Mouse (Mus musculus): ENCODE data around the gene Cldn14. TPM values are rescaled to one million over a fixed set of nuclear protein-coding genes. Genes with fewer than 3 reads are reported as not detected.

Gene Cldn14
- total RNA-seq, 2 experiments from 2014 or later = not detected

DNA sequence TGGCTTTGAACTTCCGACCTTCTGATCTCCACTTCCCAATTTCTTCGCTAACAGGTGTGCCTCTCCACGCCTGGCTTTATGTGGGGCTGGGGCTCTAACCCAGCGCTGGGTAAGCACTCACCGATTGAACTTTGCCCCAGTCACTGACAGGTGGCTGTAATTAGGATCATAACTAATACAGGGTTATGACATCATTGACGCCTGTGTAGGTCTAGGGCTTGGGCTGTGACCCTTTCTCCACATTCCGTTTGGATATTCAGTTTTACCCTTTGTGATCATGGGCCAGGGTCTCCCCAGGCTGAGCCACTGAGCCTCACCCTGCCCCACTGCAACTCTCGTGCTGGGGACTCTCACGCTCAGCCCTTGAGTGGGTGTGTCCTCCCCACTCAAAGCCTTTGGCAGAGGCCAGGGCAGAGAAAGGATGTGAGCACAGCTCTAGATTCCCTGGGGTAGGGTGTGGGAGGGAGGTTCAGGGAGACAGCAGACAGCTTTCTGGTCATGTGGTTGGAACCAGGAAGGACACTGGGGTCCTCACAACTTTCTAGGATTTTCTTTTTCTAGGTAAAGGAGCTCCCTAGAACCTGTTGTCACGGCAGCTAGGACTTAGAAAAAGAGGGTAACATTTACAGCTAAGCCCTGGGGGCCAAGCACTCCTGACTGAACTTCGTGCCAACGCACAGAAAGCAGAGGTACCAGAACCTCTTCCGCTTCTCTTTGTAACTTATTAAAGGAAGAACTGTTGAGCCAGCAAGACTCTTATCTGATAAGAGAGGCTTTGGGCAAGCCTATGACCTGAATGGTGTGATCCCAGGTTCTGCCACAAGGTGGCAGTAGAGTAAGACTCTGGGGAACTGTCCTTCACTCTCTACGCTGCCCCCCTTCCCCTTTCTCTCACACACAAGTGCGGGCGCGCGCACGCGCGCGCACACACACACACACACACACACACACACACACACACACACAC, 90.6 kb downstream of the Cldn14 start:
- intact Hi-C loops (cut with DNase I) = no loop called here

DNA sequence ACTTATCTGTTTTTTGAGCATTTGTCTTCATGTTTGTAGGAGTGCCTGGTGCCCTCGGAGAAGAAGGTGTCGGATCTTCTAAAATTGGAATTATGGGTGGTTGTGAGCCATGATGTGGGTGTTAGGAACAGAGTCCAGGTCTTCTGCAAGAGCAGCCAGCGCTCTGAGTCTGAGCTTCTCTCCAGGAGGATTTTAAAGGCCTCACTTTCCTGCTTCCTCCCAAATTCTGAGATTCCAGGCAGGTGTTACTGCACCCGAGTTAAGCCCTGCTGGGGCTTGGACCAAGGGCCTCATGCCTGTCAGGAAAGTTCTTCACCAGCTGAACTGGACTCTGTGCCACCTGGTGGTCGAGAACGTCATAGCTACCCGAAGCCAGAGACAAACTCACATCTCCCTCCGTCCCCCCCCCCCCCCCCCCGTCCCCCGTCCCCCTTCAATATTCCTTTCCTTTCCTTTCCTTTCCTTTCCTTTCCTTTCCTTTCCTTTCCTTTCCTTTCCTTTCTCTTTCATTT, 93.2 kb downstream of the Cldn14 start:
- peak; percentile 19 to 56 for DNase-seq

More for the DNA sequence above, 90.6 kb downstream of the Cldn14 start:
- peak; percentile 80 to 88 for DNase-seq

DNA sequence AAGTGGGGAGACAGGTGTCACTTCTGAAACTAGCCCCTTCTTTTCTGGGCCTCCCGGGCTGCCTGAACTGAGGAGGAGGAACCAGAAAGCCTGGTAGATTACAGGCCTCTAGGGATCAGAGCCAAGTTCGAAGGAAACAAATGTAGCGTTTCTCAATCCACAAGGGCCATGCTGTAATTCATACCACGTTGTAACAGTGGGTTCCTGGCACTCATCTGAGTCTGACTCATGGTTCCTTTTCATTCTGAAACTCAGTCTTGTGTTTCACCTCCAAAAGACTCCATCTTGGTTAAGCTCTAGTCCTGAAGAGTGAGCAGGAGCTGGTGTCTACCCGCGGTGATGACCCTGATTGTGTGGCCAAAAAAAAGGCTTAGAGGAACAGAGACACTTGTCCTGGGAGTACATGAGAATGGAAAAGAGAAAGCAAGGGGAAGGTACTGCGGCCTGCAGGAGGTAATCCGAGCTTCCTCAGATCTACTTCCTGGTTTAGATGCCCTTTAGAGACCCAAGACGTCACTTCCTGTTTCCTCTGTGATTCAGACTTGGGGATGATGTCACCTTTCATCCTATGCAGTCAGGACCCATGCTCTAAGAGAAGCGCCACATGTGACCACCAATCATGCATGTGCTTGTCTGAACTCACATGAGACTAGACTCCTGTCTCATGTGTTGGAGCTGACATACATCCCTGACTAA, 94.6 kb downstream of the Cldn14 start:
- intact Hi-C loops (cut with DNase I) = no loop called here
- no peak for DNase-seq

More for the DNA sequence above, 93.2 kb downstream of the Cldn14 start:
- intact Hi-C loops (cut with DNase I) = no loop called here

DNA sequence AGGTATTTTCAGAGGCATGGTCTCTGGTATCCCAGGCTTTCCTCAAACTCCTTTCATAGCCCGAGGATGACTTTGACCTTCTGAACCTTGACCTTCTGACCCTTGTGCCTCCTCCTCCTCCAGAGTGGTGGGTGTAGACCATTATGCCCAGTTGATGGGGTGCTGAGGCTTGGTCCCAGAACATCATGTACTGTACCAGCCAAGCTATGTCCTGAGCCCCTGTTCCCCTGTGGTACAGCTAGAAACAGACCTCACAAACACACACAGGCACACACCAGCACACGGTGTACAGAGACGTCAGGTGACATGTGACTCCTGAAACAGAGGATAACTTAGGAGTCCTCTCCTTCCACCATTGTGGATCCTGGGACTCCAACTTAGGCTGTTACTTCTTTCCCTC, 95.8 kb downstream of the Cldn14 start:
- no peak for DNase-seq
- intact Hi-C loops (cut with DNase I) = no loop called here

DNA sequence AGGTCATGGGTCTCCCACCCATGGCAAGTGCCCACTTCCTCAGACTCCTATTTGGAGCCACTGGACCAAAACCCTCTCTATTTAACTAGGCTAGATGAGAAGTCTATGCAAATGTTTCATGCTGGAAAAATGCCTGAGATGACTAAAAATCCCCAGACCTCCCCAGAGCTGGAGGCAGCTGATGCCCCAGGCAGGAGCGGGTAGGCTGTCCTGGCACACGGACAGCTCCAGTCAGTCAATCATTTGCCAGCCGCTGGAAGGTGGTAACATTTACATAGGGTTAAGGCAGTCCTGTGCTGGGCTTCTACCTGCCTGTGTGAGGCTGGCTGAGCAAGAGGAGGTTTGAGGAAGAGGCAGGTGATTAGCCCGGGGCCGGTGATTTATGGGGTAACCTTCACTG, 96.5 kb downstream of the Cldn14 start:
- intact Hi-C loops (cut with DNase I) = no loop called here
- DNase-seq = no peak

DNA sequence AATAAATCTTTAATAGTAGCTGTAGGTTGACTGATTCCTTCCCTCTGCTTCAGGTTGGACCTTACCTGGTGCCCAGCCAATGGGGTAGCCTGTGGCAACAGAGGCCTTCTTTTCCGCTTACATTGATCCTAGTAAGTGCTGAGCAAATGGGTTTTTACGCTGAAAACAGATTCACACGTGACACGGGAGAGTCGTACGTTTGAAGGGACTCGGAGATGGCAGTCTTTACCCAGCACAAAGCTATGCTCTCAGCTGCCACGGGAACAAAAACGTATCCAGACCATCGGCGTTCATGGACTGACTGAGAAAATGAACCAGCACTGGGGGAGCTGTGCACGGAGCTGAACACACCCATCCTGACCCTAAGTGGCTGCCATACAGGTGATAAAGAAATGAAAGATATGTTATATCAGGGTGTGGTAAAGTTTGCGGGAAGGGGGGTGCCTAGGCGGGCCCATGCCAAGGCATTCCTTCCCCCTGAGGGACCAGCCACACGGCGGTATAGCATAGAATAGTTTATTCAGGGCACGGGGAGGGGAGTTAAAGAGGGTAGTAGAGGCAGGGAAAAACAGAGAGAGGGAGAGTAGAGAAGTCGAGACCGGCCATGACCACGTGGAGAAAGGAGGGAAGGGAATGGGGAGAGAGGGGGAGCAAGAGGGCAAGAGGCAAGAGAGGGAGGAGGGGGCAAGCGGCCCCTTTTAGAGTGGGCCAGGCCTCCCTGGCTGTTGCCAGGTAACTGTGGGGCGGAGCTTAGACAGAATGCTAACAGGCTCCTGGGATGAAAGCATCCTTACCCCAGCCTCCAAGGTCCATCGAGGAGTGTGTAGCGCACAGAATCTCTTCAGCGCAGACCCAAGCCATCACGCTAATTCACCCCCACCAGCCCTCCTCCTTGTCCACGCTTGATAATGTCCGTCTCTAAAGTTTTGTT, 97.6 kb downstream of the Cldn14 start:
- no peak for DNase-seq
- intact Hi-C loops (cut with DNase I) = no loop called here

DNA sequence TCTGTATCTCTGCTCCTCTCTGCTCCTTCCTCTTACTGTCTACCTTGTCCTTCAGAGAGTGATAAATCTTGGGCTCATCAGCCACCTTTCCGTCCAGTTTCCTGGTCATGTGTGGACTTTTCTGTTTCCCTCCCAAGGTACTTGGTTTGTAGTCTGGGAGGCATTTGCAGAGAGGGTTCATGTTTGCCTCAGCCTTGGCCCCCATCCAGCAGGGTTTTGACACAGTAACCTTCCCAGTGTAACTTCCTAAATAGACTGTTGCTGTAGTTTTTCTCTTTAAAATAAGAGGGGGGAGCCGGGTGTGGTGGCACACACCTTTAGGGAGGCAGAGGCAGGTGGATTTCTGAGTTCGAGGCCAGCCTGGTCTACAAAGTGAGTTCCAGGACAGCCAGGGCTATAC, 98.7 kb downstream of the Cldn14 start:
- DNase-seq = no peak
- intact Hi-C loops (cut with DNase I) = no loop called here

DNA sequence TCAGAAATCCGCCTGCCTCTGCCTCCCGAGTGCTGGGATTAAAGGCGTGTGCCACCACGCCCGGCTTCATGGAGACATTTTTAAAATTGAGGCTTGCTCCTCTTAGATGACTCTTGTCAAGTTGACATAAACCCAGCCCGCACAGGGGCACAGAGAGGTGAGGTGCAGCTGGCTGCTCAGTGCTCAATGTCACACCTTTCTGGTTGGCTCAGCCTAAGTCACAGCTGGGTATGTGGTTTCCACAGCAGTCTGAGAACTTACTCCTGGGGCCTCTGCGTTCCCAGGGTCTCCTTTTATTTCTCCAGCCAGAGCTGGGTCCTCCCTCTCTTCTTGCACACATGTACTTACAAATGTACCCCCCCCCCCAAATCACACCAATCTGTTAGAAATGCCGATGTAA, 100.4 kb downstream of the Cldn14 start:
- no peak for DNase-seq
- intact Hi-C loops (cut with DNase I) = no loop called here

DNA sequence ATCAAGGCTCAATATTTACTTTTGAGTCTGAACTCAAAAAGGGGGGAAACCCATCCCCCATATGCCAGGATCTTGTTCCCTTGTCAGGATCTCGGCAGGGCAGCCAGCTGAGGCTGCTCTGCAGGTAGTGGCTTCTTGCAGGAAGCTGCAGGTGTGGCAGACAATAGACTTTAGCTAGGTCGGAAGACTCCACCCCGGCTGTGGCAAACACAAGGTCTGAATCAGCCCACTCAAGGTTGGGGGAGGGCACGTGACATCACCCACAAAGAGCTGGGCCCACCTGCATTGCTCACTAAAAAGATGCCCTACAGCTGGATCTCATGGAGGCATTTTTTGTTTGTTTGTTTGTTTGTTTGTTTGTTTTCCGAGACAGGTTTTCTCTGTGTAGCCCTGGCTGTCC, 100.9 kb downstream of the Cldn14 start:
- intact Hi-C loops (cut with DNase I) = no loop called here

DNA sequence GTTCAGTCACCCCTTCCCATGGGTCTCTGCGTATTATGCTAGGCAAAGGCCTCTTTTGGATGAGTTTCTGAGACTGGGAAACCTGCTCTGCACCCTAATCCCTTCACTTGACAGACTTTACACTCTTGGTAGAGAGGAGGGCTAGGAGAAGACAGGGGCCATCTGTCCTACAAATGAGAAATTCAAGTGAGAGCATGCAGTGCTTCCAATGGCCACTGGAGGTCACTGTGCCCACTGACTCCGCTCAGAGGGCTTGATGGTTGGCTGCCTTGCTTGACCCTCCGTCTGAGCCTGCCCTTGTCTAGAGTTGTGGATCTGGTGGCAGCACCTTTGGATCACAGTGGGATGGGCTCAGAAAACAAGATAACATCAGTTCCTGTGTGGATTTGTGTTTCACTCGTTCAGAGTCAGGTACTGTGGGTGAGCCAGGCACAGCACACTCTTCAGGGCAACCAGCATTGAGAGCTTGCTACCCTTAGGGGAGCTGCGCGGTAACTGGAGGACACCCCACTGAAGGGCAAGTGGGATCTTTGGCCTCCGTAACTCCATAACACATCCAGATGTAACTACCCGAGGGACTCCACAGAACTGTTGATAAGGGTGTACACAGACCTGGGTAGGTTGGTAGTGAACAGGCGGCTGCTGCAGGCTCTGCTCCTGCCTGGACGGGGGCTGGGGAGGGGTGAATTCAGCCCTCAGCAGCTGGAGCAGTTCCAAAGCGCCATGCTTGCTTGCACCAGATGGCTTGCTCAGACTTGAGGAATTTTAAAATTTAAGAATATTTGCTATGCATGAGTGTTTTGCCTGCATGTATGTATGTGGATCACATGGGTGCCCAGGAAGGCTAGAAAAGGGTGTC, 102.3 kb downstream of the Cldn14 start:
- intact Hi-C loops (cut with DNase I) = no loop called here
- DNase-seq = peak; percentile 56 to 69

More for the DNA sequence above, 100.9 kb downstream of the Cldn14 start:
- no peak for DNase-seq

DNA sequence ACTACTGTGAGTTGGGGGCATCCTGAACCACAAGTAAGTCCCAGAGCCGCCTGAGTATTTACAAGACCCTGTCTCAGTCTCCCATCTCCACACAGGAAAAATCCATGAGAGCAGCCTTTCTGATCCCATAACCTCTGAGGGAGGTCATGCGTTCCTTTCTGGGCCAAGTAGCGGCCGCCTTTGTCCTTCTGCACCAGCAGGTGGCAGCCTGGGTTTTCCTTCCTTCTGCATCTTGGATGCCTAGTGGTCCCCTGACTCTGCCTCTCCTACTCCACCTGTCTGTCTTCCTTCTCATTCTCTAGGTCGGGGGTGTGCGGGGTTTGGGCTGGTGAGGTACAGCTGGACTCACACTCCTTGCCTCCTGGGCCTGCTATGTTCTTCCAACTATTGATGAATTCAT, 105.6 kb downstream of the Cldn14 start:
- DNase-seq = no peak
- intact Hi-C loops (cut with DNase I) = no loop called here

DNA sequence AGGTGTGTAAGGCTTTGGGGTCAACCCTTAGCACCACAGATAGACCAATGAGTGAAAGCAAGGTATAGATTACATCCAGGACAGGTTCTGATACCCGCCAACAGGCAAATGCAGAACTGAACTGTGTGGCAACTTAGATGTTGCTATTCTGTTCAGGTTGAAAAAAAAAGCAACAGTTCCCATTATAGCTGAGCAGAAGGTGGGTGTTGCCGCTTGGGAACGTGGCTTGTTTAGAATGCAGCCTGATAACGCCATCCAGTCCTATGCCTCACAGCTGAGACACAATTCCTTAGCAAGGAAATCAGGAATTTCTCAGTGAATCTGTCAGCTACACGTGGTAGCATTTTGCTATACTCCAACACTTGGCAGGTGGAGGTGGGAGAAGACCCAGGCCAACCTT, 115.4 kb downstream of the Cldn14 start:
- intact Hi-C loops (cut with DNase I) = no loop called here
- no peak for DNase-seq

DNA sequence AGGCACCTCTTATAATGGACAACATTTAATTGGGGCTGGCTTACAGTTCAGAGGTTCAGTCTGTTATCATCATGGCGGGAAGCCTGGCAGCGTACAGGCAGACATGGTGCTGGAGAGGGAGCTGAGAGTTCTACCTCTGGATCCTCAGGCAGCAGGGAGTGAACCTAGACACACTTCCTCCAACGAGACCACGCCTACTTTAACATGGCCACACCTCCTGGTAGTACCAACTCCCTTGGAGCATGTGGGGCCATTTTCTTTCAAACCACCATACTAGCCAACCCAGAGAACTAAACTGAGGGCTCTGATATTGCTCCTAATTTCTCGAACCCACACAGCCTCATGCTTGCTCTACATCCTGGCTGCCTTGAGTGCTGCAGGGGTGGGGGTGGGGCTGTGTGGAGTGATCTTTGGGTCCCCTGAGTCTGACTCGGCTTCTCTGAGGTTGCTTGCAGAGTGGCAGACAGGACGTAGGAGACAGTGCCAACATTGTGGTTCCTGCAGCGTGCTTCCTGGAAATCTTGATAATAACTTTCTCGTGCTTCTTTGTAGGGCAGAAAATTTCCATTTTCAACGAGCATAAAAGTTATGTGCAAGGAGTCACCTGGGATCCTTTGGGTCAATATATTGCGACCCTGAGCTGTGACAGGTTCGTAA, 117.6 kb downstream of the Cldn14 start:
- no peak for DNase-seq
- intact Hi-C loops (cut with DNase I) = no loop called here

DNA sequence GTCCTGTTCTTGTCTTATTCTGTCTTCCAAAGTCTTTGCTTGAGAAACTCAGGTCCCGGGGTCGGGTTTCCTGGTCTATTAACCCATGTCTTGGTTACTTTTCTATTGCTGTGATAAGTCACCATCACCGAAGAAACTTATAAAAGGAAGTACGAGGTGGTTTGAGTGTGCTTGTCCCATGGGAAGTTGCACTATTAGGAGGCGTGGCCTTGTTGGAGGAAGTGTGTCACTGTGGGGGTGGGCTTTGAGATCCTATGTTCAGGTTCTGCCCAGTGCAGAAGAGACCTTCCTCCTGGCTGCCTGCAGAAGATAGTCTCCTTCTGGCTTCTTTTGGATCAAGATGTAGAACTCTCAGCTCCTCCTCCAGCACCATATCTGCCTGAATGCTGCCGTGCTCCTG, 120.2 kb downstream of the Cldn14 start:
- no peak for DNase-seq
- intact Hi-C loops (cut with DNase I) = no loop called here

DNA sequence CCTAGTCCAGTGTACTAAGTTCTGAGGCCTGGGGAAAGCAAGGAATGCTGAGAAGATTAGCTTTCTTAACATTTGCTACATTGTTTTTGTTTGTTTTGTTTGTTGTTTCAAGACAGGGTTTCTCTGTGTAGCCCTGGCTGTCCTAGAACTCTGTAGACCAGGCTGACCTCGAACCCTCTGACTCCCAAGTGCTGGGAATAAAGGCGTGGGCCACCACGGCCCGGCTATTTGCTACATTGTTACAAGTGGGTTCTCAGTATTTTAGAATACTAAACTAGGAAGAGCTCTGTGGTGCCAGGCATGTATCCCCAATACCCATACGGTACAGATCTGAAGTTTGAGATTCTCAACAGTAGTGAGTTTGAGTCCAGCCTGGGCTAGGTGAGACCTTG, 123.9 kb downstream of the Cldn14 start:
- intact Hi-C loops (cut with DNase I) = no loop called here
- no peak for DNase-seq

DNA sequence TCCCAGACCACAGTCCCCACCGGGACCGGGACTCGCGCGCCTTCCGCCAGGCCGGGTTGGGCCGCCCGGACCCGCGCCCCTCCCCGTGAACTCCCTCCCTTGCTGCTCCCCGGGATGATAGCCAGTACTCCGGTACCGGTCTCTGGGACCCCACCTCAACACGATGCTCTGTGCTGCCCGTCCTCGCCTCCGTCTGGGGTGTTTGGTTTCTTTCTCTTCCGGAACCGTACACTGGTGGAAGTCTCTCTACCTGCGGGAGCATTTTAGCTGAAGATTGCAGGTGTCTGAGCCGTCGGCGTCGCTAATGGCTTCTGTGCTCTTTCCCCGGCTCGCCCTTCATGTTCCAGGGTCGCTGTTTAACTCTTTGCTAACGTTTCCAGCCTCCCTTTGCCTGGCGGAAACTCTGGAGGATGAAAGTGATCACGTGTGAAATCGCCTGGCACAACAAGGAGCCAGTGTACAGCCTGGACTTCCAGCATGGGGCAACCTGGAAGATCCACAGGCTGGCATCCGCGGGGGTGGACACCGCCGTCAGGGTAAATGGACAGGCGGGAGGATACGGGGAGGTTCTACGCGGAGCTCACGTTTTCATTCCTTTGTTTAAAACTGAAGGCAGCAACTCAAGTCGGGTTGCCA, 124.4 kb downstream of the Cldn14 start:
- peak; percentile 6 to 16 for DNase-seq
- intact Hi-C loops (cut with DNase I) = no loop called here

DNA sequence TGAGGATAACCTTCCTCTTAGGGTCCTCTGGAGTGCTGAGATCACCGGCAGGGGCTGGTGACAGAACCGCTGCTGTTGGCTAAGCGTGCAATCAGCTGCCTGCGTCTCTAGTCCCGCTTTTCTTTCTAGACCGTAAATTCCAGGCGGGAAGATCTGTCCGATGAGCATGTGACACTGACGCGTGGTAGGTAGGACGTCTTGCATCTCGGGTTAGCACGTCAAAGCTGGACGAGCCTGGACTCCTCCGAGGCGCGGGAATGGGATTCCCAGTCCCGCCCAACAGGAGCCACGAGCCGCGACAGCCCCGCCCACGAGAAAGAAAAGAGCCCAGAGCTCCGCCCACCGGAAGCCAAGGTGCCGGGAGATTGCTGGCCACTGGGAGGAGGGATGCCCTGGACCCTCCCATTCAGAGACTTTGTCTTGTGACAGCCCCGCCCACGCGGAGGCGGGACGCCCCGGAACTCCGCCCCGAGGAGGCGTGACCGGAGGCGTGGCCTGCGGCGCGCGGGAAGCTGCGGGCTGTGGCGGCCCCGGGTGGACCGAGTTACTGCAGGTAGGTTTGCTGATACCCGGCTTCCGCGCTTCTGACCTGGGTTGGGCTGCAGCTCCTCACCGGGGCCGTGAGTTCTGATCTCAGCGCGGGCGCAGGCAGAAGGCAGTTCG, 125.1 kb downstream of the Cldn14 start, which contains the start of gene Chaf1b:
Gene Chaf1b (plus strand): TSS at position 479 of the 663 bp plus-strand sequence.
- intact Hi-C loops (cut with DNase I) = no loop called here
- DNase-seq = peak; percentile 94 to 98
